Mouse (Mus musculus) megakaryocyte, embryonic 14.5 days (primary cell): ENCODE measurements around the gene Hemgn.

Source experiments
- FLI1 ChIP-seq: IDR thresholded peaks from 2 replicates; pipeline ENCODE4 v1.6.1; 2012; ENCODE audit warnings: low read length, inconsistent platforms, mixed read lengths
- GATA1 ChIP-seq: IDR thresholded peaks from 3 replicates; pipeline ENCODE4 v1.6.1; 2012; ENCODE audit warnings: mixed read lengths, low read length, inconsistent platforms, borderline replicate concordance

- no peak for TF ChIP-seq GATA1
- TF ChIP-seq FLI1, result no peak
Observed at GRCm38 (mm10) chr4:46412113-46412512, 1.2 kb downstream of the Hemgn start.
